Mouse (Mus musculus): Measurements from ENCODE around the gene Inip.

Inip gene

GRCm38 (mm10) chr4:59801489-59801888 lies at the start of gene Inip:
Gene Inip, minus strand, starts transcription at chr4:59801589.
- no peak for DNase-seq (ENCODE audit: low spot score)

- DNase-seq (ENCODE audit: low spot score) = peak; percentile 75
These were observed 48.8 kb upstream of the Inip start for GRCm38 (mm10) chr4:59850181-59850580.

GRCm38 (mm10) chr4:59847447-59847846 lies 46.1 kb upstream of the Inip start:
- DNase-seq (ENCODE audit: low spot score) = no peak

- DNase-seq (ENCODE audit: low spot score) = no peak
These were observed 43.9 kb upstream of the Inip start for GRCm38 (mm10) chr4:59845245-59845637.

- DNase-seq (ENCODE audit: low spot score) = no peak
These were observed 43.3 kb upstream of the Inip start for GRCm38 (mm10) chr4:59844460-59845244.

- DNase-seq (ENCODE audit: low spot score) = peak; percentile 44
These were observed 36.3 kb upstream of the Inip start for GRCm38 (mm10) chr4:59837659-59838058.

GRCm38 (mm10) chr4:59832810-59833209 lies 31.4 kb upstream of the Inip start:
- no peak for DNase-seq (ENCODE audit: low spot score)

GRCm38 (mm10) chr4:59831038-59831437 lies 29.6 kb upstream of the Inip start:
- DNase-seq (ENCODE audit: low spot score) = peak; percentile 76

- DNase-seq (ENCODE audit: low spot score) = no peak
These were observed 27.7 kb upstream of the Inip start for GRCm38 (mm10) chr4:59829072-59829471.

GRCm38 (mm10) chr4:59826381-59826780 lies 25.0 kb upstream of the Inip start:
- no peak for DNase-seq (ENCODE audit: low spot score)

GRCm38 (mm10) chr4:59825634-59826033 lies 24.2 kb upstream of the Inip start:
- DNase-seq (ENCODE audit: low spot score) = no peak

GRCm38 (mm10) chr4:59824860-59825259 lies 23.5 kb upstream of the Inip start:
- no peak for DNase-seq (ENCODE audit: low spot score)

GRCm38 (mm10) chr4:59823470-59823869 lies 22.1 kb upstream of the Inip start:
- DNase-seq (ENCODE audit: low spot score) = no peak

- DNase-seq (ENCODE audit: low spot score) = peak; percentile 62
These were observed 20.7 kb upstream of the Inip start for GRCm38 (mm10) chr4:59822119-59822518.

- no peak for DNase-seq (ENCODE audit: low spot score)
These were observed 20.1 kb upstream of the Inip start for GRCm38 (mm10) chr4:59821516-59821915.

- DNase-seq (ENCODE audit: low spot score) = peak; percentile 61
These were observed 18.2 kb upstream of the Inip start for GRCm38 (mm10) chr4:59819477-59820022.

GRCm38 (mm10) chr4:59819054-59819472 lies 17.7 kb upstream of the Inip start:
- no peak for DNase-seq (ENCODE audit: low spot score)

- no peak for DNase-seq (ENCODE audit: low spot score)
These were observed 17.1 kb upstream of the Inip start for GRCm38 (mm10) chr4:59818498-59818897.

GRCm38 (mm10) chr4:59817790-59818189 lies 16.4 kb upstream of the Inip start:
- no peak for DNase-seq (ENCODE audit: low spot score)

- peak; percentile 83 for DNase-seq (ENCODE audit: low spot score)
These were observed 15.1 kb upstream of the Inip start for GRCm38 (mm10) chr4:59816477-59816876.

- DNase-seq (ENCODE audit: low spot score) = no peak
These were observed 14.6 kb upstream of the Inip start for GRCm38 (mm10) chr4:59816016-59816415.

- DNase-seq (ENCODE audit: low spot score) = peak; percentile 90
These were observed 13.9 kb upstream of the Inip start for GRCm38 (mm10) chr4:59815121-59815810.

GRCm38 (mm10) chr4:59814094-59814493 lies 12.7 kb upstream of the Inip start:
- DNase-seq (ENCODE audit: low spot score) = no peak
